Mouse (Mus musculus) heart, postnatal 36 days (tissue): Measurements from ENCODE around the gene Polr2i. TPM values are rescaled to one million over a fixed set of nuclear protein-coding genes. Genes with fewer than 3 reads are reported as not detected.

Experiments used
- DNase-seq, 2 experiments: peaks; one replicate each; pipeline ENCODE4 v3.0.0; 2021 to 2022
- intact Hi-C: fragments of 180-260 bp; cut with DNase I; formaldehyde crosslinking; loops from one replicate; pipeline ENCODE4 v1.15.1; 2025
- total RNA-seq, 2 experiments: library from RNA; stranded (reverse); gene quantifications; 2 replicates each; pipeline ENCODE4 v1.2.3; 2021

Gene Polr2i
- total RNA-seq, 2 experiments from 2014 or later, result 52.3 to 59.5 TPM

DNA sequence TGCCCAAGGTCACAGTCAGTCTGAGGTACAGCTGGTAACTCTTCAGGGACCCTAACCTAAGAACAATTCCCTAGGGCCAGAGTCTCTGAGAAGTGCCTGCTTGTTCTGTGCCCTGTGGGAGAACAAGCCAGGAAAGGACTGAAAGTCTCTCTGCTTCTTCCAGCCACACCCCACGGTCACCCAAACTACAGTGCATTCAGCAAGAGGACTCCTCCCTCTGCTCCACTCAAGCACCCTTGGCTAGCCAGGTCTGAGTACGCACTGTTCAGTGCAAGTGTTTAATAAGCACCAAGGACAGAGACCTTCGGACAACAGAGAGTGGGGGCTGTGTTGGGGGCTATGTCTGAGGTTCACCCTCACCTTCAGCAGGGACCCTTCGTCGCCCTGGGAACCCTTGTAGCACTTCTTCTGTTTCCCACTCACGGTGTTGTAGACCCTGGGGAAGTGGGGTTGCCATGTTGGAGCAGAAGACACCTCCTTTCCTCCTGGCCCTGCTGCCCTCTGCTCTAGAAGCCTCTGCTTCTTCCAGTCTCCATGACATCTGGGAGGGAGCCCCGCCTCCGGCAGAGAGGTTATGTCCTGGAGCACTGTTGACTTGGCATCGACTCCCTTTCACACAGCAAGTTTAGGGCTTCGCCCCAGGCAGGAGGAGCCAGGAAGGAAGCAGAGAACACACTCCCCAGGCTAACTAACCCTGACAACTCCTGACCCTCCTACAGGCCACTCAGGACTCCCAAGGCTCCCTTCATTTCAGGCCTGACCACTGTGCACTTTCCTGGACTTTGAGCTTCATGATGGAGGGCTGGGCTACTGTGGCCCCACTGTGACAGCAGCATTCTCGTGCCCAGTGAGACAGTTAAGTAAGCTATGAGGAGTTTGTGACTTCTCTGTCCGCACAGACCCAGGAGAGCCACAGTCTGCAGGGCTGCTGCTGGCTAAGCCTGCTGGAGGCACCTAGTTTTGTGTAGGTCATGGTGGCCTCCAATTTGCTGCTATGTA is 20.5 kb downstream of the Polr2i start:
- DNase-seq, result no peak
- intact Hi-C loops, result no loop called here

DNA sequence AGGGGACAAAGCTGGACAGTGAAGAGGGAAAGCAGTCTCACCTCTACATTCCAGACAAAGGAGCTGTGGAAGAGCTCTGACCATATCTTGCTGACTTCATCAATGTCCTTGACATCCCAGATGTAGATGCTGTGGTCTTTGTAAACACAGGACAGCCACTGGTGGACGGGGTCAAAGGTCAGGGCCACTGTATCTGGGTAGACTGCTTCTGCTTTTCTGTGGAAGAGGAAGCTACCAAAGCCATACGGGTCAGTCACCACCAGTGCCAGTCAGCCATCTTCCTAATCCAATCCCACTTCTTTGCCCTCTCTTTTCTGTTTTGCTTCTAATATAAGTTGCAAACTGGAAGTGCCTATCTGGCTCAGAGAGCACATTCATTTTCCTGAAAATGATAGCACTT is 33.3 kb downstream of the Polr2i start:
- no peak for DNase-seq
- intact Hi-C loops, result no loop called here

DNA sequence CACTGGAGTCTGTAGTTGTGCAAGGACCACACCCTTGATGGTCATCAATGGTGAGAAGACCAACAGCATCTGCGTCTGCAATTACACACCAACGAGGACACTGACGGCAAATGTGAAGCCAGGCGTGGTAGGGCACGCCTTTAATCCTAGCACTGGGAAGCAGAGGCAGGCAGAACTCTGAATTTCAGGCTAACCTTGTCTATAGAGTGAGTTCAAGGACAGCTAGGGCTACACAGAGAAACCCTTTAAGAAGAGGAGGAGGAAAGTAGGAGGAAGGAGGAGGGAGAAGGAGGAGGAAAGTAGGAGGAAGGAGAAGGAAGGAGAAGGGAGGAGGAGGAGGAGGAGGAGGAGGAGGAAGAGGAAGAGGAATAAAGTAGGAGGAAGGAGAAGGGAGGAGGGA is 33.8 kb downstream of the Polr2i start:
- no peak for DNase-seq
- intact Hi-C loops, result no loop called here

DNA sequence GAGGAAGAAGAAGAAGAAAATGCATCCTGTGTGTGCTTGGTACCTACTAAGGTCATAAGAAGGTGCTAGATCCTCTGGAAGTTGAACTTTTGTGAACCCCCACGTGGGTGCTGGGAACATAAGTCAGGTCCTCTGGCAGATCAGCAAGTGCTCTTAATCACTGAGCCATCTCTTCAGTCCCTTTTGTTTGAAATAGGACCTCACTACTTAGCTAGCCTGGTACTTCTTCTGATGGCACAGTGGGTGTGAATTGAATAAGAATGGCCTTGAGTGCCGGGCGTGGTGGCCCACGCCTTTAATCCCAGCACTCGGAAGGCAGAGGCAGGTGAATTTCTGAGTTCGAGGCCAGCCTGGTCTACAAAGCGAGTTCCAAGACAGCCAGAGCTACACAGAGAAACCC is 34.2 kb downstream of the Polr2i start:
- no peak for DNase-seq
- intact Hi-C loops, result no loop called here

DNA sequence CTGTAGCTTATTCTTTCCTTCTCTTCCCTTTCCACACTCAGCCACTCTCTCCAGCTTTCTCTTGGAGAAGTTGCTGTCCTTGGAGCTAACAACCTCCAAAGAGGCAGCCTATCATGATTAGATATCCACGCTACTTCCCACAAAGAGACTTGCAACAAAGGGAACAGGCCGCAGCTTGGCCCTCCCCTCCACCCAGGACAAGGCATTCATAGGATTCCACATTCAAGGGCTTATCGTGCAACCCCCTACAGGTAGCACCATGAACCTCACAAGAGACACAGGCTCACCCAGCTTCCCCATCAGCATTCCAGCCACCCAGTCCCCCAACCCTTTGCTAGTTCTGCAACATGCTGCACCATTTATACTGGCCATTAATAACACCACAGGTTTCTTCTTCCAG is 35.0 kb downstream of the Polr2i start:
- intact Hi-C loops, result no loop called here
- DNase-seq, result no peak

DNA sequence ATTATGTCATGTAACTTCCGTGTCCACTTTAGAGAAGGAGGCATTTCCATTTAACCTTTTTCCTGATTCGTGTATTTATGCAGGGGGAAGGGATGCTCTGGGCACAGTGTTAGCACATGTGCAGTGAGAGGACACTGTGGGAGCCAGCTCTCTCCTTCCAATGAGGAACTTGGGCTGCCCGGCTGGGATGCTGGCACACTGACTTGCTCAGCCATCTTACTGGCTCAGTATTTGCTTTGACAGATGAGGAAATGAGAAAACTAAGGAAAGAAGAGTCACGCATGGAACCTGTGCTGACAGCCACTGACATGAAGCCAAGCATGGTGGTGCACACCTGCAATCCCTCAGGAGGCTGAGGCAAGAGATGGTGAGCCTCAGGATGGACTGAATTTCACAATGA is 37.9 kb downstream of the Polr2i start:
- DNase-seq, result no peak
- intact Hi-C loops, result no loop called here

DNA sequence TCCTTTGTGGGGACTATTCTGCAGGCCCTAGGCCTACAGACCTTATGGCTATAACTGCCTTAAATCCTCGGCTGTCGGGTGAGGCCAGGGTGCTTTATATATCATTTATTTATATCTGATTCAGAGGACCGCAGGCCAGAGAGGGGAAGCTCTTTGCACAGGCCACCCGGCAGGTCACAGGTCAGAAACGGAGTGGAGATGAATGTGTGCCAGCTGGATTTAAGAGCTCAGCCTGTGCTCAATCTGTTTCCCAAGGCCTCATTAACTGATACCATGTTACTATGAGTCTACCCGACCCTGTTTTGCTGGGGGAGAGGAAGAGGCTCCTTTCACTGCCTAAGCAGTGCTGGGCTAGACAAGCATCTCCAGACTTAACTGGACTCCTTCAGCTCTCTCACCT is 42.6 kb downstream of the Polr2i start:
- no peak for DNase-seq
- intact Hi-C loops, result no loop called here

DNA sequence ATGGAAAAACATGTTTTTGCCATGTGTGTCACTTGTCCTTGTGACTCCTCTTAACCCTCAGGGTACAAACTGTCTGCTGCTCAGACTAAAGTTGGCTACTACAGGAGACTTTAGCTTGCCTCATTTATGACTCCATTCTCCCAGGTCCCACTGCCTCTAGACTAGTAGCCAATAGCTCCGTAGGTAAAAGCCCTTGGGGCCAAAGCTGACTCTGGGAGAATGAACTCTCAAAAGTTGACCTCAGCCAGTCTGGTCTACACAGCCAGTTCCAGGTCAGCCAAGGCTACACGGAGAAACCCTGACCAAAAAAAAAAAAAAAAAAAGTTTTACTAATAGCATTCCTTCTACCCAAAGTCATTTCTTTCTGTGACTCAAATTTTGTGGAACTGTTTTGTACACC is 47.2 kb downstream of the Polr2i start:
- DNase-seq, result no peak
- intact Hi-C loops, result no loop called here

DNA sequence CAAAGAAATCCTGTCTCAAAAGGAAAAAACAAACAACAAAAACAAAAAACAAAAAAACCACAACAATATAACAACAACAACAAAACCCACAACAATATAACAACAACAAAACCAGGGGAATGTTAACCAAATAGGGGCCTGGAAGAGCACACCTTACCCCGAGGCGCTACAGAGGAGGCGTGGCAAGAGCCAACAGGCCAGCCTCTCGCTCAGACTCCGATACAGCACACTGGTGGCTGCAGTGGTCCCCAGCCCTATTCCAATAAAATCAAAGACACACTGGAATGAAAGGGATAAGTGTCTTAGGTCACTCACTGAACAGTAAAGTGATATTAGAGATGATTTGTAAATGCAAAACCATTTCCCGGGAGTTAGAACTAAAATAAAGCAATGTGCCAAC is 47.8 kb downstream of the Polr2i start:
- DNase-seq, result no peak
- intact Hi-C loops, result no loop called here

DNA sequence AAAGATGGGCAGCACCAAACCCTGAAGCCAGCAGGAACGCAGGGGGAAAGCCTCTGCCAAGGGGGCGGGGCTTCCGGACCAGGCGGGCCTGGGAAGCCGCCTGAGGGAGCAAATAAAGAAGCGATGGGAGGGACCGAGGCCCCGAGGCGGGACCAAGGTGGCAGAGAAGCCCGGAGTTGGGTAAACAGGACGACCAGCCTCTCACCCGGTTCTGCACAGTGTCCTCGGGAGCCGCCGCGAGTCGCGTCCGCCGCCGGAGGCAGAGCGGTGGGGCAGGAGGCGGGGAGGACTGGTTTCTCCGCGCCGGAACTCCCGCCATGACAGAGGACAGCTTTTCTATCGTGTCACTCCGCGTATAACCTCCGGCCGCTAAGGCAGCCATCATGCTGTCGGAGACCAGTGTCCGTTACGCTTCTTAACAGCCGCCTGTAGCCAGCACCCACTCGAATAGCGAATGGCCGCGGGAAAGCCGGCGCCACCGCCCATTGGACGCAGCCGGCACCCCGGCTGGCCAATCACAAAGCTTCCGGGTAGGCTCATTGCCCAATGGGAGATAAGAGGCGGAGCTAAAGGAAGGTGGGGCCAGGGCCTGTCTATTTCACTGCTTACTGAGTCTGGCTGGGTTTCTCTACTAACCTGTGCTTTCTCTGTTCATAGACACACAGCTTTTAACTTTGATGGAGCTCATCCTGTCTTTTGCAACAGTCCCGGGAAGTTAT is 48.4 kb downstream of the Polr2i start, which contains the start of the genes Thap8 and Wdr62:
Gene Thap8 (plus strand): TSS at position 144 of the 719 bp plus-strand sequence.
Gene Wdr62 (minus strand): TSS at position 469 of the 719 bp plus-strand sequence.
- intact Hi-C loops, result loop anchor here (5.0 kb wide), 1 partner anchor 113 kb away; the partner anchor contains the start of gene Zfp146
- peak; percentile 88 to 89 for DNase-seq

DNA sequence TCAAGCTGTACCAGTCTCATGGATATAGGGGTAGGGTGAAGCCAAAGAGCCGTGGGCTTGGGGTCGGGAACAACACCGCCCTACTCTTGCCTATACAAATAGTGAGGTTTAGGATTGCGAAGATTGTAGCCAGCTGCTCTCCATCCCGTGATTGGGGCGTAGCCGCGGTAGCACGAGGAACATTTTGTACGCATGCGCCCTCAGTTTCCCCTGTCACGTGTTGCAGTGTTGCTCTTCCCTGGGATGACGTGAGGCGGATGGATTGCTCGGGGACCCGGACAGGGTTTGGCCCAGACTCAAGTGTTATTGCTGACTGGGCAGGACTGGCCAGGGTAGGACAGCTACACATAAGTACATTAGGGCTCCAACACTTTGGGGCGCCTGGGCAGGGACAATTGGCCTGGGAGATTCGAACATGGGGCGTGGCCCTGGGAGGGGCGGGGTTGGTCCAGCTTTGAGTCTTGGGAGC is 49.0 kb downstream of the Polr2i start:
- intact Hi-C loops, result loop anchor here (5.0 kb wide), 1 partner anchor 113 kb away; the partner anchor contains the start of gene Zfp146

DNA sequence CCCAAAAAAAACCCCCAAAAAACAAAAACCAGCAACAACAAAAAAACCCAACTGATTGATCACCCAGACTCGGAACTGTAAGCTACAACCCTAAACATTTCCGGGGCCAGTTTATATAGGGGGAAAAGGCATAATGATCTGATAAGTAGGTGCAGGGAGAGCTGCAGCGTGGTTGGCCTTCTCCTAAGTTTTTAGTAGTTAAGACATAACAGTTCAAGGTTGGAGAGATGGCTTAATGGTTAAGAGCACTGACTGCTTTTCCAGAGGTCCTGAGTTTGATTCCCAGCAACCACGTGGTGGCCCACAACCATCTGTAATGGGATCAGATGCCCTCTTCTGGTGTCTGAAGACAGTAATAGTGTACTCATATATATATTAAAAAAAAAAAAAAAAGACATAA is 49.8 kb downstream of the Polr2i start:
- DNase-seq, result no peak

More for the DNA sequence above, 49.0 kb downstream of the Polr2i start:
- peak; percentile 81 to 88 for DNase-seq

DNA sequence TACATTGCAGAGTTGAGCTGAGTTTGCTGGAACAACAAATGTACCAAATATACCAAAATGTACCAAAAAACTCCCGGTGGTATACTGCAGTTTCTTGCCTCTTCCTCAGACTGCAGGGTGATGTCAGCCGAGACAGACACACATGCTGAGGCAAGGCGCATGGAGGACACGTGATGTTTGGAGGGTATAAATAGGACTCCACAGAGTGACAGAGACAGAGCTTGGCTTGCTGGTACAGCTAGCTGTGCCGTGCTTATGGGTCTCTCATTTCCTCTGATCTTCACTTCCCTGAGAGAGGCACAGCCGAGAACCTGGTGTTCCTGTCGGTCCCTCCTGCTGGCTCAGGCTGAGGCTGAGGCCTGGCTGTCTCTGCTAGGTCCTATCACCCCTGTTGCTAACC is 51.0 kb downstream of the Polr2i start:
- no peak for DNase-seq
- intact Hi-C loops, result loop anchor here (5.0 kb wide), 1 partner anchor 115 kb away; the partner anchor contains the start of gene Zfp146

More for the DNA sequence above, 49.8 kb downstream of the Polr2i start:
- intact Hi-C loops, result loop anchor here (5.0 kb wide), 1 partner anchor 114 kb away; the partner anchor contains the start of gene Zfp146

Other genes starting within 250 kb of the Polr2i start
- gene Zfp568, start 248.0 kb upstream of the Polr2i start, total RNA-seq, result 10 to 100 TPM; 22.0 to 22.7 TPM
- 1 to 10 TPM; 2.4 to 2.7 TPM for gene Zfp14, start 180.6 kb upstream of the Polr2i start, total RNA-seq
- 1 to 10 TPM; 1.7 to 2.6 TPM for gene Zfp82, start 159.0 kb upstream of the Polr2i start, total RNA-seq
- not detected for gene Gm26920, start 141.5 kb upstream of the Polr2i start, total RNA-seq
- gene Zfp566, start 141.4 kb upstream of the Polr2i start, total RNA-seq, result 1 to 10 TPM; 1.8 to 2.7 TPM
- gene Zfp260, start 137.2 kb upstream of the Polr2i start, total RNA-seq, result 10 to 100 TPM; 30.9 to 35.3 TPM
- 1 to 10 TPM; 1.8 to 2.7 TPM for gene Zfp382, start 110.0 kb upstream of the Polr2i start, total RNA-seq
- gene Zfp146, start 62.2 kb upstream of the Polr2i start, total RNA-seq, result 10 to 100 TPM; 26.3 to 30.3 TPM
- 1,000 to 10,000 TPM; 2,810 to 3,153 TPM for gene Cox7a1, start 47.8 kb upstream of the Polr2i start, total RNA-seq
- gene Capns1, start 33.1 kb upstream of the Polr2i start, total RNA-seq, result 100 to 1,000 TPM; 289 to 298 TPM
- 10 to 100 TPM; 58.8 to 61.7 TPM for gene Tbcb, start 324 bp downstream of the Polr2i start, total RNA-seq
- not detected for gene Ovol3, start 3.8 kb downstream of the Polr2i start, total RNA-seq
- gene Thap8, start 48.1 kb downstream of the Polr2i start, total RNA-seq, result under 1 TPM; 0.22 to 0.35 TPM
- gene Wdr62, start 48.5 kb downstream of the Polr2i start, total RNA-seq, result 1 to 10 TPM; 1.5 to 1.9 TPM
- gene Clip3, start 59.8 kb downstream of the Polr2i start, total RNA-seq, result 10 to 100 TPM in 1 of 2 experiments, 1 to 10 TPM in 1; 6.0 to 11.4 TPM
- gene Alkbh6, start 76.8 kb downstream of the Polr2i start, total RNA-seq, result 10 to 100 TPM; 22.0 to 23.0 TPM
- 1 to 10 TPM in 1 of 2 experiments, under 1 TPM in 1; 0.81 to 1.3 TPM for gene Syne4, start 82.9 kb downstream of the Polr2i start, total RNA-seq
- gene E130208F15Rik, start 89.8 kb downstream of the Polr2i start, total RNA-seq, result under 1 TPM; 0.65 to 0.78 TPM
- 10 to 100 TPM; 12.0 to 12.5 TPM for gene Sdhaf1, start 91.9 kb downstream of the Polr2i start, total RNA-seq
- gene Lrfn3, start 130.8 kb downstream of the Polr2i start, total RNA-seq, result 1 to 10 TPM; 1.3 to 1.4 TPM
- 10 to 100 TPM; 22.1 to 22.4 TPM for gene Tyrobp, start 181.8 kb downstream of the Polr2i start, total RNA-seq
- not detected for gene Hcst, start 187.9 kb downstream of the Polr2i start, total RNA-seq
- gene Nfkbid, start 189.8 kb downstream of the Polr2i start, total RNA-seq, result under 1 TPM; 0.27 to 0.28 TPM
- 1 to 10 TPM; 2.7 to 3.1 TPM for gene Aplp1, start 213.6 kb downstream of the Polr2i start, total RNA-seq
- not detected for gene Kirrel2, start 225.7 kb downstream of the Polr2i start, total RNA-seq
- not detected for gene Nphs1, start 226.4 kb downstream of the Polr2i start, total RNA-seq